Mouse (Mus musculus) intestine, embryonic 16.5 days (tissue): ENCODE measurements at regions not wholly inside any gene's neighbourhood (a gene's known extent, or its start where the extent isn't known, plus 50 kb on each side); places are given as distances from the start of the nearest gene placed in this dataset.
A peak's percentile ranks its signal among the peaks of the same experiment; 100 is the strongest.

Experiments
- ATAC-seq: fragments of 200-750 bp; cut with Nextera tagmentation; 2 replicates; pipeline ENCODE4 v1.8.0; 2017; ENCODE audit warnings: moderate TSS enrichment, moderate library complexity
- H3K27ac ChIP-seq: fragments of 300-500 bp; sonication (generic); 2 replicates; pipeline ENCODE4 v1.5.1; 2014; ENCODE audit warnings: mild to moderate bottlenecking, low read length
- H3K27me3 ChIP-seq: fragments of 300-500 bp; sonication (generic); replicated peaks from 2 replicates; pipeline ENCODE4 v1.6.1; 2014; ENCODE audit warnings: low read length, control low read depth, mixed read lengths; ENCODE audit not compliant: control insufficient read depth, insufficient read depth
- H3K36me3 ChIP-seq: fragments of 300-500 bp; sonication (generic); 2 replicates; pipeline ENCODE4 v1.6.1; 2014; ENCODE audit warnings: low read length, control low read depth; ENCODE audit not compliant: control insufficient read depth, insufficient read depth
- H3K4me1 ChIP-seq: fragments of 300-500 bp; sonication (generic); 2 replicates; pipeline ENCODE4 v1.6.1; 2014; ENCODE audit warnings: low read length, control low read depth, mixed read lengths; ENCODE audit not compliant: control insufficient read depth, insufficient read depth
- H3K4me2 ChIP-seq: fragments of 300-500 bp; sonication (generic); 2 replicates; pipeline ENCODE4 v1.6.1; 2014; ENCODE audit warnings: low read depth, low read length, control low read depth
- H3K4me3 ChIP-seq: fragments of 300-500 bp; sonication (generic); 2 replicates; pipeline ENCODE4 v1.5.1; 2014; ENCODE audit warnings: mild to moderate bottlenecking, low read length
- H3K9ac ChIP-seq: fragments of 300-500 bp; sonication (generic); 2 replicates; pipeline ENCODE4 v1.6.1; 2014; ENCODE audit warnings: low read depth, low read length
- H3K9me3 ChIP-seq: fragments of 300-500 bp; sonication (generic); 2 replicates; pipeline ENCODE4 v1.6.1; 2016; ENCODE audit warnings: low read length, control low read depth; ENCODE audit not compliant: control insufficient read depth
- WGBS: fragments of 180-500 bp; shearing (Covaris S2); extraction: QIAGEN DNeasy Blood & Tissue Kit; methylation state at CpG from one replicate; pipeline ENCODE4 v1.1.7; 2014; 5-methylcytosine and 5-hydroxymethylcytosine counted together

- WGBS, result 83% methylated on average over 7 of the region's 7 CpGs
- H3K4me3 ChIP-seq, result no peak overlapping the region
- ATAC-seq, result no peak
- no peaks in the 10 kb centered on the region for H3K4me1 ChIP-seq
- no peak overlapping the region for H3K4me2 ChIP-seq
- no peaks in the 10 kb centered on the region for H3K27me3 ChIP-seq
- H3K27ac ChIP-seq, result no peak overlapping the region
- H3K9ac ChIP-seq, result no peak overlapping the region
- H3K9me3 ChIP-seq, result no peaks in the 10 kb centered on the region
- H3K36me3 ChIP-seq, result no peaks in the 10 kb centered on the region
Observed at GRCm38 (mm10) chr10:21783478-21783877, 98.5 kb upstream of the Sgk1 start.

DNA sequence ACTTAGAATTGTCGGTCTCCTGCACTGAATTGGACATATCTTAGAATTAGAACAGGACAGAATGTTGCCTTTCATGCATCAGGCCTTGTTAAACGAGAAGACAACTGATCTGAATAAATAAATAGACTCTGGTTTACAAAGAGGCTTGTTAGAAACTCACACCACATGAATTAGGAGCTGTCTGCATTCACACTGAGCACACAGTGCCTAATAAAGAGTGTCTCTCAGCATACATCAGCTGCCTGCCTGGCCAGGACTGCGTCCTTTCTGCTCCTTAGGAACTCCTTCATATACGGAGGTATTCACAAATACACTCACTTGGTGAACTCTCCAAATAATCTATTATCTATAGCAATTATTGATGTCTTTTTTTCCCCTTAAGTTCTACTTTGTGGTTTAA, 96.9 kb upstream of the Sgk1 start:
- no peaks in the 10 kb centered on the region for H3K4me1 ChIP-seq
- H3K4me3 ChIP-seq, result no peak overlapping the region
- H3K4me2 ChIP-seq, result no peak overlapping the region
- H3K27me3 ChIP-seq, result no peaks in the 10 kb centered on the region
- no peak overlapping the region for H3K9ac ChIP-seq
- ATAC-seq, result no peak
- H3K9me3 ChIP-seq, result no peaks in the 10 kb centered on the region
- H3K27ac ChIP-seq, result no peak overlapping the region
- 79% methylated on average over 4 of the region's 4 CpGs for WGBS
- H3K36me3 ChIP-seq, result no peaks in the 10 kb centered on the region

DNA sequence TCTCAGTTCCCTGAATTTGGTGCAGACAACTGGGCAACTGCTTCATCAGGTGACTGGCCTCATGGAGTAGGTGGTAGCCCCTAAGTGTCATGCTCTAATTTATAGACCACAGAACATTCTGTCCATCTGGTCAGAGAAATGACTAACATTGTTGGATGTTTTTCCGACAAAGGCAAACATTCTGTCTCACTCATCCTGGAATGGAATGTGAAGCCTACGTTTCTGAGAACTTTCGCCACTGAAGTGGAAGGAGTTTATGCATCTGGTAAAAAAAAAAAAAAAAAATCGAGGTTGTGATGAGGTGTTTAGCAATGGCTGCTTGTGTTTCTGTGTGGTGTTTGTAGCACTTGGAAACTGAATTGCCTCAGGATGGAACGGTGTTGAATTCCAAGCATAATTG, 96.2 kb upstream of the Sgk1 start:
- no peak for ATAC-seq
- no peak overlapping the region for H3K9ac ChIP-seq
- H3K36me3 ChIP-seq, result no peaks in the 10 kb centered on the region
- no peaks in the 10 kb centered on the region for H3K9me3 ChIP-seq
- no peak overlapping the region for H3K4me2 ChIP-seq
- H3K4me1 ChIP-seq, result no peaks in the 10 kb centered on the region
- 68% methylated on average over 5 of the region's 5 CpGs for WGBS
- no peak overlapping the region for H3K4me3 ChIP-seq
- no peak overlapping the region for H3K27ac ChIP-seq
- no peaks in the 10 kb centered on the region for H3K27me3 ChIP-seq

- Histone ChIP-seq H3K36me3 (no peaks in the 10 kb centered on the region), H3K9me3 (no peaks in the 10 kb centered on the region), H3K4me1 (no peaks in the 10 kb centered on the region), H3K27me3 (no peaks in the 10 kb centered on the region), H3K9ac (no peak overlapping the region), H3K27ac (no peak overlapping the region), H3K4me3 (no peak overlapping the region), H3K4me2 (peak overlapping the region; percentile 10; the same call in 1 of the 2 replicates)
- ATAC-seq, result peak; percentile 59; the same call in 1 of the 2 replicates
- WGBS, result 38% methylated on average over 17 of the region's 17 CpGs
Observed at GRCm38 (mm10) chr10:21789847-21790530, 92.0 kb upstream of the Sgk1 start.

GRCm38 (mm10) chr10:21790991-21791390, 91.0 kb upstream of the Sgk1 start:
- H3K27me3 ChIP-seq, result no peaks in the 10 kb centered on the region
- ATAC-seq, result no peak

DNA sequence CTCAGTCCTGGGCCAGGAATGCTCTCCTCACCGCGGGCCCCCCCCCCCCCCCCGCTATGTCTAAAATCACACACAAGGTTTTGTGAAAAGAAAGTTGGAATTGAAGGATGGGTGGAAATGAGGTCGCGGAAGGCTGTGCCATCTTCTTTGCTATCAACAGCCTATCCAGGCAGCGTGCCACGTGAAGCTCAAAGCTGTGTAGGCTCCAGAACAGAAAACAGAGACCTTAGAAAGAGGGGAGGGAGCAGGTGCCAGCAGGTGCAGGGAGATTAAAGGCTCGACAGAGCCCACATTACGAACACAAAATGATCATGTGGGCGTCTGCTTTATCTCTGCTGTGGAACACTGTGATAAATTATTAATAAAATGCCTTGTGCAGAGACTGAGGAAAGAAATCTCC, 89.6 kb upstream of the Sgk1 start:
- no peak for ATAC-seq
- no peaks in the 10 kb centered on the region for H3K36me3 ChIP-seq
- no peak overlapping the region for H3K27ac ChIP-seq
- no peak overlapping the region for H3K9ac ChIP-seq
- WGBS, result 43% methylated on average over 10 of the region's 10 CpGs
- H3K4me3 ChIP-seq, result no peak overlapping the region
- no peaks in the 10 kb centered on the region for H3K4me1 ChIP-seq
- H3K27me3 ChIP-seq, result no peaks in the 10 kb centered on the region
- no peaks in the 10 kb centered on the region for H3K9me3 ChIP-seq
- H3K4me2 ChIP-seq, result no peak overlapping the region

More at GRCm38 (mm10) chr10:21790991-21791390, 91.0 kb upstream of the Sgk1 start:
- H3K4me2 ChIP-seq, result no peak overlapping the region
- no peak overlapping the region for H3K27ac ChIP-seq
- H3K4me3 ChIP-seq, result no peak overlapping the region
- H3K9me3 ChIP-seq, result no peaks in the 10 kb centered on the region
- WGBS, result 83% methylated on average over 3 of the region's 3 CpGs
- H3K9ac ChIP-seq, result no peak overlapping the region
- H3K36me3 ChIP-seq, result no peaks in the 10 kb centered on the region
- H3K4me1 ChIP-seq, result no peaks in the 10 kb centered on the region

- no peak overlapping the region for H3K4me3 ChIP-seq
- no peak overlapping the region for H3K9ac ChIP-seq
- H3K4me1 ChIP-seq, result no peaks in the 10 kb centered on the region
- 70% methylated on average over 11 of the region's 11 CpGs for WGBS
- no peaks in the 10 kb centered on the region for H3K36me3 ChIP-seq
- no peaks in the 10 kb centered on the region for H3K9me3 ChIP-seq
- H3K4me2 ChIP-seq, result no peak overlapping the region
- ATAC-seq, result no peak
- H3K27ac ChIP-seq, result no peak overlapping the region
- no peaks in the 10 kb centered on the region for H3K27me3 ChIP-seq
Observed at GRCm38 (mm10) chr10:21793641-21794040, 88.3 kb upstream of the Sgk1 start.

- ATAC-seq, result no peak
- no peaks in the 10 kb centered on the region for H3K36me3 ChIP-seq
- WGBS, result 93% methylated on average over 4 of the region's 4 CpGs
- no peaks in the 10 kb centered on the region for H3K9me3 ChIP-seq
- H3K9ac ChIP-seq, result no peak overlapping the region
- H3K27me3 ChIP-seq, result no peaks in the 10 kb centered on the region
- no peaks in the 10 kb centered on the region for H3K4me1 ChIP-seq
- H3K4me3 ChIP-seq, result no peak overlapping the region
- H3K4me2 ChIP-seq, result no peak overlapping the region
- no peak overlapping the region for H3K27ac ChIP-seq
Observed at GRCm38 (mm10) chr10:21796386-21796785, 85.6 kb upstream of the Sgk1 start.

DNA sequence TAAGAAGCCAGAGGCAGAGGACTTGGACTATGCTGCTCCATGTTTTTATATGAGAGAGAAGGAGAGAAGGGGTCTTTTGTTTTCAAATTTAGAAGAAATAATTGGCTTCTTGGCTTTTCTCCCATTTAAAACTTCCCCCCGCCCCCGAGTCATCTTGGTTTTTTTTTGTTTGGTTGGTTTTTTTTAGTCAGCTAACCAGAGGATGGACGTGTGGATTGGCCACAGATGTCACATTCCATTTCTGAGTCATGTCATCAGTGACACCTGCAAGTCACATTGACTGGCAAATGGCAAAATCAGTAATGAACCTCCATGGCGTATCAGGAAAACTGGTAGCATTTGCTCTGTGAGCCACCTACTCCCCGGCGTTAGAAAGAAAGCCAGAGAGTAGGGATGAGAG, 83.9 kb upstream of the Sgk1 start:
- no peaks in the 10 kb centered on the region for H3K27me3 ChIP-seq
- H3K27ac ChIP-seq, result no peak overlapping the region
- no peak overlapping the region for H3K9ac ChIP-seq
- H3K4me2 ChIP-seq, result no peak overlapping the region
- no peaks in the 10 kb centered on the region for H3K9me3 ChIP-seq
- WGBS, result 75% methylated on average over 6 of the region's 6 CpGs
- no peak for ATAC-seq
- no peak overlapping the region for H3K4me3 ChIP-seq
- no peaks in the 10 kb centered on the region for H3K36me3 ChIP-seq
- no peaks in the 10 kb centered on the region for H3K4me1 ChIP-seq

GRCm38 (mm10) chr10:21801556-21801955, 80.4 kb upstream of the Sgk1 start:
- Histone ChIP-seq H3K4me2 (no peak overlapping the region), H3K36me3 (no peaks in the 10 kb centered on the region), H3K27ac (no peak overlapping the region), H3K4me3 (no peak overlapping the region), H3K27me3 (no peaks in the 10 kb centered on the region), H3K9ac (no peak overlapping the region), H3K9me3 (no peaks in the 10 kb centered on the region), H3K4me1 (no peaks in the 10 kb centered on the region)
- 55% methylated on average over 5 of the region's 5 CpGs for WGBS
- no peak for ATAC-seq
